Mouse (Mus musculus) lung, adult 2 months (tissue): Measurements from ENCODE around the gene Gm15517.

ENCODE experiments used
- CTCF ChIP-seq: fragments of 200-500 bp; IDR thresholded peaks from 2 replicates; pipeline ENCODE4 v1.5.1; 2011; ENCODE audit warnings: mild to moderate bottlenecking, low read length, control low read depth; ENCODE audit not compliant: insufficient read depth
- POLR2A ChIP-seq: fragments of 200-500 bp; IDR thresholded peaks from 2 replicates; pipeline ENCODE4 v1.6.1; 2011; ENCODE audit warnings: low read depth, mild to moderate bottlenecking, control low read depth, low read length, borderline replicate concordance; ENCODE audit errors: extremely low read depth

DNA sequence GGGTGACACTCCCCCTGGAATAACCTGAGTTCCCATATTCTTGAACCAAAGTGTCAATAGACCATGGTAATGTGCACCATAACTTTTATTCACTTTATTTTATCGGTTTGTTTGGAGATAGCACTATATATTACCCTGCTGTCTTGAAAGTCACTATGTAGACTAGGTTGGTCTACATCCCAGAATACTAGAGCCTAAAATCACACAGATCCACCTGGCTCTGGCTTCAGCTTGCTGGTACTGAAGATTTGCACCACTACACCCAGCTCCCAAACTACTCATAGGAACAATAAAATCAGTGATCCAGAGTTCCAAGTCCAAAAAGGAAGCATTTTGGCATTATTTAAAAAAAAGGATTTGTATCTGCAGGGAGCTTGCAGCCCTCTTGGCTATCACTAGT, 45.6 kb upstream of the Gm15517 start, which contains the start of gene Klk1b5:
- TF ChIP-seq POLR2A (no peak), CTCF (no peak)
